Mouse (Mus musculus): ENCODE data around the gene Echdc3.
A peak's percentile ranks its signal among the peaks of the same experiment; 100 is the strongest.

The Echdc3 gene

DNA sequence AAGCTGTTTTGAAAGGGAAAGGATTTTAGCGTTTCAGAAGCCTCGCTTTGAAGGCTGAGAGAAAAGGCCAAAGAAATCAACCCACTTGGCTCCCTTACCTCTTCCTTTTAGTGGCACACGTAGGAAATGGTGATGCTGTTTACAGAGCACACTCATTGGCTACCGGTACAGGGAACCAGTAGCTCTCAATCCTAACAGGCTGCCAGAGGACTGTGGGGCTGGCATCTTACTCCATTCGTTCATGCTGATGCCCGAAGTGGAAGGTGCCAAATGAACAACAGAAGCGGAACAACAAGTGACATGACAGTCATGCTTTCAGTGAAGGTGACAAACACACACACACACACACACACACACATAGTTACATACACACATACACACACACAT is 14.2 kb upstream of the Echdc3 start:
- ATAC-seq (ENCODE audit: insufficient number of reproducible peaks, low FRiP score, low TSS enrichment), result no peak

- ATAC-seq (ENCODE audit: insufficient number of reproducible peaks, low FRiP score, low TSS enrichment), result peak; percentile 91
These were observed 13.7 kb upstream of the Echdc3 start for GRCm38 (mm10) chr2:6226361-6227058.

DNA sequence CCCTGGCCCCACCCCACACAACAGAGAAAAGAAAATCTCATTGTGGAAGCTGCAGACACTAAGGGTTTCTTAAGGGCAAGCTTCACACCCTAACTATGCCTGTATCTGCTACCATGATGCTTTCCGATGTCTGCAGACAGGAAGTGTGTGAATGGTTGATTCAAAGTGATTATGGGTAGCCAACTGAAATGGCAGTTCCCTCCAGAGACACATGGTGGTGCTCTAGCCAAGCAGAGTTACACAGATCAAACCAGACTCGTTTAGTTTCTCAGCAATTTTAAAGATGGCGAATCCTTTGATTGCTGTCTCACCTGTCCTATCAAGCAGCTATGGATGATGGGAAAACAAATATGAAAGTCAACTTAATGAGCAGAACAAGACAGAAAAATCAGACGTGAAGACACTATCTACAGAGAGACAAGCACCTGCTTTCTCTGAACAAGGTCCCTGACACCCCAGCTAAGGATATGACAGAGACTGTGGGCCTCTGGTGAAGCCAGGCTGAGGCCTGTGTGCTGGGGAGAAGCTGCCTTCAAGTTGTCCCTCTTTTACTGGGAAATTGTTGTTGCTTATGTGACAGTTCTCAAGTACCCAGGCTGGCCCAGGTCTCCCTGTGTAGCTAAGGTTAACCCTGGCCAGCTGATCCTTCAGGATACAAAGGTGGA is 7.4 kb upstream of the Echdc3 start:
- peak; percentile 75 for ATAC-seq (ENCODE audit: insufficient number of reproducible peaks, low FRiP score, low TSS enrichment)

GRCm38 (mm10) chr2:6212327-6212723 is 508 bp downstream of the Echdc3 start:
- ATAC-seq (ENCODE audit: insufficient number of reproducible peaks, low FRiP score, low TSS enrichment), result 0 out of 2 replicates have a peak, but pooled peaks have one; percentile 15

GRCm38 (mm10) chr2:6210840-6211239 is 2.0 kb downstream of the Echdc3 start:
- ATAC-seq (ENCODE audit: insufficient number of reproducible peaks, low FRiP score, low TSS enrichment), result no peak

DNA sequence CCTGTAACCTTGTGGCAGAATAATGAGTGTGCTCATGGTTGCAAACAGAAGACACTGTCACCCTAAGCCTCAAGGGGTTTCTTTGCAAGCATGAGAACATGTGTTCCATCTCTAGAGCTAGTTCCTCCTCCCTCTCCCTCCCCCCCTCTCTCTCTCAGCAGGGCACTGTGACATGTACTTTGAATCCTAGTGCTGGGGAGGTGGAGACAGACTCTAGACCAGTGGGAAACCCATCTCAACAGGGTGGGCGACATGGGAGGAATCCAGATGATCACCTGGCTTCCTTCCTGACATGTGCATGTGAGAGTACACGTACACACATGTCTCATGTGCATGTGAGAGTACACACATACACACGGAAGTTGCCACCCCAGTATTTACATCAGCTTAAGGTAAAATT is 3.1 kb downstream of the Echdc3 start:
- ATAC-seq (ENCODE audit: insufficient number of reproducible peaks, low FRiP score, low TSS enrichment), result no peak

GRCm38 (mm10) chr2:6209116-6209515 is 3.7 kb downstream of the Echdc3 start:
- no peak for ATAC-seq (ENCODE audit: insufficient number of reproducible peaks, low FRiP score, low TSS enrichment)

GRCm38 (mm10) chr2:6207736-6208135 is 5.1 kb downstream of the Echdc3 start:
- no peak for ATAC-seq (ENCODE audit: insufficient number of reproducible peaks, low FRiP score, low TSS enrichment)

- ATAC-seq (ENCODE audit: insufficient number of reproducible peaks, low FRiP score, low TSS enrichment), result no peak
These were observed 16.4 kb downstream of the Echdc3 start for GRCm38 (mm10) chr2:6196363-6196973.

DNA sequence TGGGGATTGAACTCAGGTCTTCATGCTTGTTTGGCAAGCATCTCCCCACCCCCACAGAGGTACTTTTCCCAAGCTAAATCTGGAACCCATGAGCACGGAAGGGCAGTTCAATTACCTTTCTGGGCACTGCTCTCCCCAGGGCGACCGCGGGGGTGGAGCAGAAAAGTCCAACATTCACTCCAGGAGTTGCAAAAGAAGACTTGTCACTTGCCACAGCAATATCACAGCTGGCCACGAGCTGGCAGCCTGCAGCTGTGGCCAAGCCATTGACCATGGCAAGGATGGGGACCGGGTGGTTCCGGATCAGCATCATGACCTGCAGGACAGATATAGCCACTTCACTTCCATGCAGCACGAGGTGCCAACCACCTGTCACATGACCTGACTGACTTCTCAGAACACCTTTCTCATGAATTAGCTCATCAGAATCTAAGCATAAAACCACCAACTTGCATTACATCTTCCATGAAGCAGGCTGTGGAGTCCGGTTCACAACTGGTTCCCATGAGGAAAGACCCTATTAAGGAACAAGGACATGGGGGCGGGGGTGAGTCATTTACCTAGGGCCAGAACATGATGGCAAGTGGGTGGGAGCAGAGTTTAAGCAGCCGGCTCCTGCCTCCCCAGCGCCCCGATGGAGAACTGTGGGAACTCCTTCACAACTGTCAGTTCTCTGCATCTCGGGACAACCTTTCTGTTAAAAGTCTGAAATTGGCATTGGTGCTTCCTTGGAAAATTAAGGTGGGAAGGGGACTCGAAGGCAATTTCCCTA is 17.2 kb downstream of the Echdc3 start:
- ATAC-seq (ENCODE audit: insufficient number of reproducible peaks, low FRiP score, low TSS enrichment), result no peak

GRCm38 (mm10) chr2:6194497-6194896 is 18.3 kb downstream of the Echdc3 start:
- ATAC-seq (ENCODE audit: insufficient number of reproducible peaks, low FRiP score, low TSS enrichment), result no peak

GRCm38 (mm10) chr2:6193591-6193973 is 19.3 kb downstream of the Echdc3 start:
- no peak for ATAC-seq (ENCODE audit: insufficient number of reproducible peaks, low FRiP score, low TSS enrichment)

- peak; percentile 53; the same call in 1 of the 2 replicates for ATAC-seq (ENCODE audit: insufficient number of reproducible peaks, low FRiP score, low TSS enrichment)
These were observed 19.8 kb downstream of the Echdc3 start for GRCm38 (mm10) chr2:6192820-6193590.

GRCm38 (mm10) chr2:6190036-6190435 is 22.8 kb downstream of the Echdc3 start:
- ATAC-seq (ENCODE audit: insufficient number of reproducible peaks, low FRiP score, low TSS enrichment), result no peak

GRCm38 (mm10) chr2:6189675-6189998 is 23.2 kb downstream of the Echdc3 start:
- no peak for ATAC-seq (ENCODE audit: insufficient number of reproducible peaks, low FRiP score, low TSS enrichment)

- no peak for ATAC-seq (ENCODE audit: insufficient number of reproducible peaks, low FRiP score, low TSS enrichment)
These were observed 23.8 kb downstream of the Echdc3 start for GRCm38 (mm10) chr2:6188891-6189674.

- peak; percentile 33; the same call in 1 of the 2 replicates for ATAC-seq (ENCODE audit: insufficient number of reproducible peaks, low FRiP score, low TSS enrichment)
These were observed 25.4 kb downstream of the Echdc3 start for GRCm38 (mm10) chr2:6187418-6187817.

GRCm38 (mm10) chr2:6186913-6187312 is 25.9 kb downstream of the Echdc3 start:
- no peak for ATAC-seq (ENCODE audit: insufficient number of reproducible peaks, low FRiP score, low TSS enrichment)

GRCm38 (mm10) chr2:6179749-6180117 is 33.1 kb downstream of the Echdc3 start:
- no peak for ATAC-seq (ENCODE audit: insufficient number of reproducible peaks, low FRiP score, low TSS enrichment)
